Mouse (Mus musculus): ENCODE measurements around the gene Slc19a2. TPM values are rescaled to one million over a fixed set of nuclear protein-coding genes. Genes with fewer than 3 reads are reported as not detected.
A peak's percentile ranks its signal among the peaks of the same experiment; 100 is the strongest.

The Slc19a2 gene
- polyA plus RNA-seq, 1 experiment, result 8.3 TPM

GRCm38 (mm10) chr1:164233447-164233846 lies 15.4 kb upstream of the Slc19a2 start:
- DNase-seq (ENCODE audit: low read depth), result no peak
- TF ChIP-seq CTCF (IDR thresholded peaks at IDR 0.05; ENCODE audit: borderline replicate concordance, extremely low read depth, insufficient read depth, insufficient read length) (no peak), POLR2A (IDR thresholded peaks at IDR 0.05; ENCODE audit: borderline replicate concordance, extremely low read depth, insufficient read depth, insufficient read length, poor library complexity, severe bottlenecking) (no peak)

- no peak for DNase-seq (ENCODE audit: low read depth)
- TF ChIP-seq POLR2A (IDR thresholded peaks at IDR 0.05; ENCODE audit: borderline replicate concordance, extremely low read depth, insufficient read depth, insufficient read length, poor library complexity, severe bottlenecking) (no peak), CTCF (IDR thresholded peaks at IDR 0.05; ENCODE audit: borderline replicate concordance, extremely low read depth, insufficient read depth, insufficient read length) (no peak)
Measured at GRCm38 (mm10) chr1:164235078-164235477, 13.8 kb upstream of the Slc19a2 start.

GRCm38 (mm10) chr1:164236078-164236477 lies 12.8 kb upstream of the Slc19a2 start:
- no peak for TF ChIP-seq POLR2A (IDR thresholded peaks at IDR 0.05; ENCODE audit: borderline replicate concordance, extremely low read depth, insufficient read depth, insufficient read length, poor library complexity, severe bottlenecking)
- no peak for TF ChIP-seq CTCF (IDR thresholded peaks at IDR 0.05; ENCODE audit: borderline replicate concordance, extremely low read depth, insufficient read depth, insufficient read length)
- DNase-seq (ENCODE audit: low read depth), result no peak

GRCm38 (mm10) chr1:164241494-164241893 lies 7.4 kb upstream of the Slc19a2 start:
- TF ChIP-seq CTCF (IDR thresholded peaks at IDR 0.05; ENCODE audit: borderline replicate concordance, extremely low read depth, insufficient read depth, insufficient read length), result no peak
- TF ChIP-seq POLR2A (IDR thresholded peaks at IDR 0.05; ENCODE audit: borderline replicate concordance, extremely low read depth, insufficient read depth, insufficient read length, poor library complexity, severe bottlenecking), result no peak
- DNase-seq (ENCODE audit: low read depth), result no peak

GRCm38 (mm10) chr1:164242809-164243208 lies 6.0 kb upstream of the Slc19a2 start:
- no peak for DNase-seq (ENCODE audit: low read depth)
- TF ChIP-seq CTCF (IDR thresholded peaks at IDR 0.05; ENCODE audit: borderline replicate concordance, extremely low read depth, insufficient read depth, insufficient read length), result no peak
- no peak for TF ChIP-seq POLR2A (IDR thresholded peaks at IDR 0.05; ENCODE audit: borderline replicate concordance, extremely low read depth, insufficient read depth, insufficient read length, poor library complexity, severe bottlenecking)

- TF ChIP-seq CTCF (IDR thresholded peaks at IDR 0.05; ENCODE audit: borderline replicate concordance, extremely low read depth, insufficient read depth, insufficient read length) (no peak), POLR2A (IDR thresholded peaks at IDR 0.05; ENCODE audit: borderline replicate concordance, extremely low read depth, insufficient read depth, insufficient read length, poor library complexity, severe bottlenecking) (no peak)
Measured at GRCm38 (mm10) chr1:164247442-164247841, 1.4 kb upstream of the Slc19a2 start.

GRCm38 (mm10) chr1:164247971-164248370 lies 875 bp upstream of the Slc19a2 start:
- TF ChIP-seq CTCF (IDR thresholded peaks at IDR 0.05; ENCODE audit: borderline replicate concordance, extremely low read depth, insufficient read depth, insufficient read length) (no peak), POLR2A (IDR thresholded peaks at IDR 0.05; ENCODE audit: borderline replicate concordance, extremely low read depth, insufficient read depth, insufficient read length, poor library complexity, severe bottlenecking) (no peak)
- peak; percentile 31 for DNase-seq (ENCODE audit: low read depth)

More at GRCm38 (mm10) chr1:164247442-164247841, 1.4 kb upstream of the Slc19a2 start:
- no peak for DNase-seq (ENCODE audit: low read depth)

- TF ChIP-seq CTCF (IDR thresholded peaks at IDR 0.05; ENCODE audit: borderline replicate concordance, extremely low read depth, insufficient read depth, insufficient read length), result no peak
- no peak for TF ChIP-seq POLR2A (IDR thresholded peaks at IDR 0.05; ENCODE audit: borderline replicate concordance, extremely low read depth, insufficient read depth, insufficient read length, poor library complexity, severe bottlenecking)
- no peak for DNase-seq (ENCODE audit: low read depth)
Measured at GRCm38 (mm10) chr1:164249332-164249711, 476 bp downstream of the Slc19a2 start.

- DNase-seq (ENCODE audit: low read depth), result peak; percentile 25
- no peak for TF ChIP-seq CTCF (IDR thresholded peaks at IDR 0.05; ENCODE audit: borderline replicate concordance, extremely low read depth, insufficient read depth, insufficient read length)
- TF ChIP-seq POLR2A (IDR thresholded peaks at IDR 0.05; ENCODE audit: borderline replicate concordance, extremely low read depth, insufficient read depth, insufficient read length, poor library complexity, severe bottlenecking), result no peak
Measured at GRCm38 (mm10) chr1:164250391-164251150, 1.7 kb downstream of the Slc19a2 start.

- TF ChIP-seq POLR2A (IDR thresholded peaks at IDR 0.05; ENCODE audit: borderline replicate concordance, extremely low read depth, insufficient read depth, insufficient read length, poor library complexity, severe bottlenecking) (no peak), CTCF (IDR thresholded peaks at IDR 0.05; ENCODE audit: borderline replicate concordance, extremely low read depth, insufficient read depth, insufficient read length) (no peak)
- no peak for DNase-seq (ENCODE audit: low read depth)
Measured at GRCm38 (mm10) chr1:164251438-164251837, 2.6 kb downstream of the Slc19a2 start.

- DNase-seq (ENCODE audit: low read depth), result no peak
- no peak for TF ChIP-seq CTCF (IDR thresholded peaks at IDR 0.05; ENCODE audit: borderline replicate concordance, extremely low read depth, insufficient read depth, insufficient read length)
- no peak for TF ChIP-seq POLR2A (IDR thresholded peaks at IDR 0.05; ENCODE audit: borderline replicate concordance, extremely low read depth, insufficient read depth, insufficient read length, poor library complexity, severe bottlenecking)
Measured at GRCm38 (mm10) chr1:164252551-164252950, 3.7 kb downstream of the Slc19a2 start.

- DNase-seq (ENCODE audit: low read depth), result no peak
- TF ChIP-seq CTCF (IDR thresholded peaks at IDR 0.05; ENCODE audit: borderline replicate concordance, extremely low read depth, insufficient read depth, insufficient read length) (no peak), POLR2A (IDR thresholded peaks at IDR 0.05; ENCODE audit: borderline replicate concordance, extremely low read depth, insufficient read depth, insufficient read length, poor library complexity, severe bottlenecking) (no peak)
Measured at GRCm38 (mm10) chr1:164254836-164255235, 6.0 kb downstream of the Slc19a2 start.
